Mouse (Mus musculus): ENCODE data around the gene Cish.

Gene Cish

DNA sequence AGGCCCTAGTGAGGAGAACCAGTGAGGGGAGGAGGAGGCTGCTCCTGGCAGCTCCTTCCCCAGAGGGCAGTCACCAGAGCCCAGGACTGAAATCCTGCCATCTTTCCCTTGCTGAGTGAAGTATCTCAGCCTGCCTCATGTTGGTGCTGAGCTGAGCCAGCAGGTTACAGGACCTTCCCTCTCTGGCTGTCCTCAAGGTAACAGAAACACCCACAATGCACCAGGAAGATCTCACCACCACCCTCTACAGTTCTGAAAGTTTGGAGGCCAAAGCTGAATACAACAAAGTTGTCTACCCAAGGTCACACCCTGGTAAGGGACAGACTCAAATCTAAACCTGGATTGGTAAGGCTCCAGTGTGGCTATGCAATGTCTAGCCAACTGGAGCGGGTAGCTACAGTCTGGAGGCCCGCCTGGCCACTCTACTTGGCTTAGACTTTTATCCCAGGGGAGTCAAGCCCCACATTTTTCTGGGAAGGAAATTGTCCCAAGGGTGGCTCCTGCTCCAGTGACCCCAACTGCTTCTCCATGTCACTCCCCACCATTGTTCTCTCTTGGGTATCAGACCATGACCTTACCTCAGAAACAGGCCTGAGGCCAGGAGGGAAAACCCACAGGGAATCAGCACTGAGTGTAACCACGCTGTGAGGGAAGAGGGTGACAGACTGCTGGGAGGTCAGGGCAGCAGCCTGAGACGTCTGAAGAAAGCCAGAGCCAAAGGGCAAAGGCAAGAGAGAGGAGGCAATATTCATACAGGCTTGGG lies 29.2 kb downstream of the Cish start:
- DNase-seq (ENCODE audit: low spot score), result peak; percentile 54

DNA sequence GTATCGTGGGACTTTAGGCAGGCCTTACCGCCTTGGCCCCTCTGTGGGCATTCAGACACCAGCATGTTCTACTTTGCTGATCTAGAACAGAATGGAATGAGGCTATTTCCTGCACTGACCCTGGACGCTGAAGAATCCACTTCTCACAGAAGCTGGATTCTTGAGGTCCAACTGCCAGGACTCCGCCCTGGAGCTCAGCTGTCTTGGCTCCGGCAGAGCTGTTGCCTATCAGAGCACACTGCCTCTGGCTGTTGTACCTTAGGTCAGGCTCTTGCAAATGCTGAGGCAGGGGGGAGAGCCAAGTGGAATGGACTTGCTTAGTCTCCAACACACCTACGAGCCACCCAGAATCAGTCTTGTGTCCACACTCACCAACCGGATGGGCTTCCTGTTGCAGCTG lies 30.1 kb downstream of the Cish start:
- DNase-seq (ENCODE audit: low spot score), result peak; percentile 59

DNA sequence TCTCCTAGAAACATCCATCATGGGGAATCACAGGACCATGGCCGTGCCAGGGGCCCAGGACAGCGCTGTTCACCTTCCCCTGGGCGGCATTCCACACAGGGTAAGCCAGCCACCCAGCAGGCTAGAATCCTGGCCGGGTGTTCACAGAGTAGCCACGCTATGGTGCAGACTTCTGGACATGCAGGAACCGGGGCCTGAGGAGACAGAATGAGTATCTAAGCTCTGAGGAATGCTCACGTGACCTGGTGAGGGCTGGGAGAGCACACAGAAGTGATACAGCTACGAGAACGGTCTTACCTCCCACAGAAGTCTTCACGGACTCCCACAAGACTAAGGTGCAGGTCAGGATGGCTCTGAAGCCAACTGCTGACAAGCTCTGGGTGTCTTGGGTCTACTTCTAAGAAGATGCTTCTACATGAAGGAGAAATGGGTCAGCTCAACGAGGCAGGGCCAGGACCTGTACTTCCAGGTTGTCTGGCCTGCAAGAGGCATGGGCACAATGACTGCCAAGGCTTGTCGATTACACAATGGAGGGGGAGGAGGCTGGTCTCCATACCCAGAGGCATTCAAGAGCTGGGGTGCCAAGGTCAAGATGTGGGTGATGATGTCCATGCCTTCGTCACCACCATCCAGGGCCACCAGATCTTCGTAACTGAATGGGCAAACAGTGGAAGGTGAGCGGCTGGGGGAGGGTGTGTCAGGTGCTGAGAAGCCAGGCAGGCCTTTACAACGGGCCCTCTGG lies 32.2 kb downstream of the Cish start:
- DNase-seq (ENCODE audit: low spot score), result peak; percentile 13

DNA sequence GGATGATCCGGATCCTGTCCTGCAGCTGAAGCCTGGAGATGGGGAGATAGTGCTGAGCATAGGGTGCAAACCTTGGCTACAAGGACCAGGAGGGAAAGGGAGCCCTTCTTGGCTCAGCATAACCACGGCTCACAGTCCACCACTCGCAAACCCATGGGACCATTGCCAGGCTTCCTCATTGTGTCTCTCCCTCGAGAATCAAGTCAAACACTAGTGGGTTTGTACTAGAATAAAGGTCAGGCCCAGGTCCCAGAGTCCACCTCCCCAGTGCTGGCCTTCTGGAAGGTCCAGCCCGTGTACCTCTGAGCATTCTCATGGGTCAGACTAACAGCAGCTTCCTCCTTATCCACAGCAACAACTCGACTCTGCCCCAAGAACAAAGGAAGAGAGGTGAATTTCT lies 35.0 kb downstream of the Cish start:
- no peak for DNase-seq (ENCODE audit: low spot score)

DNA sequence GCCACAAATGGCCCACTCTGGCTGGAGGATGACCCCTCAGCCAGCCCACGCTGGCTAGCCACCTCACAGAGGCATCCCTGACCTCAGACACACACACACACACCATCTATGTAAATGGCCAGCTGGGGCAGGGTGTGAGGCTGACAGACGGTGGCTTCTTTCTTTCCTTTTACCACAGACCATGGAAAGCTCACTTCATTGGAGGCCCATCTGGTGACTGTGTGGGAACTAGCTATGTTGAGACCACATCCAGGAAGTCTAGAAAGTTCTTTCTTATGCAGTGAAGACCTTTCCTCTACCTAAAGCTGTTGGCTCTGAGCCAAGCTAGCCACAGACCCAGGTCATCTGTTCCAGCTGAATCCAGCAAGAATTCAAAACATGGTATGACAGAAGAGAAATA lies 37.9 kb downstream of the Cish start:
- peak; percentile 55 for DNase-seq (ENCODE audit: low spot score)

DNA sequence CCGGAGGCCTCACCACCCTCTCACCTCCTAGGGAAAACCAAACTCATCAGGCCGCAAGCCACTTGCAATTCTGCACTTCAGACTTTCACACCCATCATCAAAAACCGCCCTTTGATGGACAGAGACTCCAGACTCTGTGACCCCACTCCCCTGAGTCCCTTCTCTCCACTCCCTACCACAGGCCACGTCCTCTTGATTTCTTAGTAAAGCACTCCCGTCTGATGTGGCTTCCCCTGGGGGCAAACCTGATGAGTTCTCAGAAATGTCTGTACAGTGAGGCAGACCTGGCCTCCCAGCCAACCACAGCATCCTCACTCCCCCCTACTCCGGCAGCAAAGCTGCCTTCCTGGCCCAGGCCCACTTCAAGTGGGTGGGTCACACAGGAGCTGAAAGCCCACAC lies 38.5 kb downstream of the Cish start:
- no peak for DNase-seq (ENCODE audit: low spot score)

DNA sequence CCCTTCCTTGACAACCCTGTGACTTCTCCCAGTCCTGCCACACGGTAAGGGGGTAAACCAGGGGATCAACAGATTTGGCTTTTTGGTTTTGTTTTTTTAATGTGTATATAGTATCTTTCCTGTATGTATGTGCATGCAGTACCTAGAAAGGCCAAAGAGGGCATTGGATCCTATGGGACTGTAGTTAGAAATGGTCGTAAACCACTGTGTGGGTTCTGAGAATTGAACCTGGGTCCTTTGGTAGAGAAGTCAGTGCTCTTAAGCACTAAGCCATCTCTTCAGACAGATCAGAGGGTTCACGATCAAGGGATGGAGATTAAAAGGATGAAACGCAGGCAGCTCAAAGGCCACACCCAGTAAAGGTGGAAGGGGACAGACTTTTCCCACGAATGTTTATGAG lies 39.2 kb downstream of the Cish start:
- DNase-seq (ENCODE audit: low spot score), result no peak

DNA sequence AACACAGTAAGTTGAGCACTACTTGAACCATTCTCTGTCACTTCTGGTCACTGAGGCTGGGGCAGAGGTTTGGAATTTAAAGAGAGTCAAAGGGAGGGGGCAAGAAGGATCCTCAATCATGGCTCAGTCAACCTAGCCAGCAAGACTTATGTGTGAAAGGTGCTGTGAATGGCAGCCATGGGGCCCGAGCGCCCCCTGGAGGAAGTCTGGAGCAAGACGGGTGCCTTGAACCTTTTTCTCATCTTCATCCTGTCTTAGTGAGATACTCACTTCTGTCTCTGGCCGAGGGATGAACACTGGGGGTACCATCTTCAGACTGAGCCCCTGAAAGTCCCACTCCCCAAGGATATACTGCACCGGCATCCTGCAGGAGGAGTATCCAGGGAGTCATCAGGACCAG lies 40.1 kb downstream of the Cish start:
- DNase-seq (ENCODE audit: low spot score), result peak; percentile 78

DNA sequence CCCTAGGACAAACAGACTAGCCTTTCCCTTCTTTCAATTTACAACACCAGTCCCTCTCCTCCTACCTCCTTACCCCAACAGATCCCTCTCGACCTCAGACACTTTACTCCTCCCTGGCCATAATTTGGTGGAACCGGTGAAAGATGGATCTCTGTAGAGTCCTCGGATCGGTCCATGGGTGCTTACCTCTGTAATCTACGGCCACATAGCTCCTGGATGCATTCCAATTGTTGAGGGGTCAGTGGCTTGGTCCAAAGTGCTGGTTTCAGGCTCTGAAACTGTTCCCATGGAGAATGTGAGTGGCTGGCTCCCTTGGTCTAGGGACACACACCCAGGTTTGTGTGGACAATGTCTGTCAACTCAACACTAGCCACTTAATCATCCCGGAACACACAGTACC lies 40.6 kb downstream of the Cish start:
- DNase-seq (ENCODE audit: low spot score), result no peak

DNA sequence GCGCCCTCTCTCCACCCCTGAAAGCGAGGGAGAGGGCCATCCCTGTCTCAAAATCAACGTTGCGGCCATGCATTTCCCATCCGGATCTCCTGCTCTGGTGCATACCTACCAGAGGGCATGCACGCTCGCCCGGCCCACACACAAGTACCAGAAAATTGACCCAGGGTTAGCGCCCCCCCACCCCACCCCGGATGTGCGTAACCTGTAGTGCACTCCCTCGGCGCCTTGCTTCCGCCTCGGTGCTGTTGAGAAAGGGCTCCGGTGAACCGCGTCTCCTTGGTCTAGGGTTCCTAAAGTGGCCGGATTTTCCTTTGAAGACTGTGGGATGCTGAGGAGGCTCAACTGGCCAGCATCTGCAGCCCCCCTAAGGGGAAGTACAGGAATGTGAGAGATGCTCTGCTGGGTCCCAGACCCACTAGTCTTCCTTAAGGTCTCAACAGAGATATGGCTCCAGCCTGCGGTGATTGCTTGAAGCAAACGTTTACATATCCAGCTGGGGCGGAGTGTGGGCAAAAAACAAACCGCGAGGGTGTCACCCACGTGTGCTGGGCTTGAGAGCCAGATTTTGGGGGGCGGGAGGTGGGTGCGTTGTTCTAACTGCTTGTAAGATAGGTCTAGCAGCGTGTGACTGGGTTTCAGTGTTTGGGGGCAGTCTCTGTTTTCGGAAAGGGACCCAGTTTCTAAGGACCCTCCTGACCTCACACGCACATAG lies 42.5 kb downstream of the Cish start, which contains the start of gene Hemk1:
Hemk1 (minus strand) TSS at position 179 of the 712 bp plus-strand sequence.
- peak; percentile 83 for DNase-seq (ENCODE audit: low spot score)

DNA sequence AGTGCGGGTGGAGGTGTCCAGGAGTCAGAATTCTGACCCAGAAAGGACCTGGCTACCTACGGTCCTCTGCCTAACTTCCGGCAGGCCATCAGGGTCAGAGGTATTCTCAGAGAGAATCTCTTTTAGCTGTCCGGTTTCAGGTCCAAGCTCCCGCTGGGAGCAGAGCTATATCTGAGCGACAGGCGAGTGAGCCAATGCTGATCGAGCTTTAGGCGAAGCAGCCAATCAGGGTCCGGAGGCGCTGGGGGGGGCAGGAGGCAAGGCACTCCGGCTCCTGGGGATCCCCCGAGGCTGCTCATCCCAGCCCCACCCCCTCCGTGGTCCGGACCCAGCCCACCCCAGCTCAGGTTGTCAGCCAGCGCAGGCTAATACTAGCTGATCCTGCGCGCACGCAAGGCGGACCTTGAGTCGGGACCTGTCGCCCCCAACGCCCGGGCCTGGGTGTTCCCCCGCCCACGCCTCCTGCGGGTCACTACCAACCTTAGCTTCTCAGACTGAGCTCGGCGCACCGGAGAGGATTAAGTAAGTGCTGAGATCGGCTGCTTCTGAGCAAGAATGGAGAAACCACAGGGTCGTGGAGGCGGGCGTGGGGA lies 44.5 kb downstream of the Cish start, which contains the start of gene 6430571L13Rik:
6430571L13Rik (plus strand) TSS at position 336 of the 593 bp plus-strand sequence.
- DNase-seq (ENCODE audit: low spot score), result peak; percentile 89

DNA sequence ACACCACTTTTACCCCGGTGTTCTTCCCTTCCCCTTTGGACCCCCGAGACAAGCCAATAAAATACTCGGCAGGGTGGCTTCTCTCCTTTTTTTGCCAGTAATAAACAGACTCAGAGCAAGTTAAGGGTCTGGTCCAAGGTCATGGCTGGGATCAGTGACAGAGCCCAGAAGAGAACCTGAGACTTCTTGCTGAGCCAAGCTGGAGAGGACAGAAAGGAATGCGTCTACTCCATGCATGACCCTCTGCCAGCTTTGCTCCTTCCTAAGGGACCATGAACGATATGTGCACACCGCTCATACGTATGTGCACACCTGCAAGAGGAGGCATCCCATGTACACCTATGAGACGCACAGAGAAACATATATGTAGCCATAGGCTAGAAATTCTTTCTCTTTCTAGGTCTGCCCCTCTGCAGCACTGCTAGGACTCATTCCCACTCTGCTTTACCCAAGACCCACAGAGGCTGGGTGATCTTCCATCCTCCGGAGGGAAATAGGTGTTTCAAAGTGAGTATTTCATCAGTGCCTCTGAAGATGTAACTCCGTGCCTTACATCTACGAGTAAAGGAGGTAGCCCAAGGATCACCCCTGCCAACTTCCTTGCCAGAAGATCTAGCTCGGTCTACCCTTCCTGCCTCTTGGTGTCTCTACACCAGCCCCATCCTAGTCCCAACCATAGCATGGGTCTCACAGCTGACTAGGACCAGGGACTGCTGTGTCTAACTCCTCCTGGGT lies 45.3 kb downstream of the Cish start:
- DNase-seq (ENCODE audit: low spot score), result no peak

DNA sequence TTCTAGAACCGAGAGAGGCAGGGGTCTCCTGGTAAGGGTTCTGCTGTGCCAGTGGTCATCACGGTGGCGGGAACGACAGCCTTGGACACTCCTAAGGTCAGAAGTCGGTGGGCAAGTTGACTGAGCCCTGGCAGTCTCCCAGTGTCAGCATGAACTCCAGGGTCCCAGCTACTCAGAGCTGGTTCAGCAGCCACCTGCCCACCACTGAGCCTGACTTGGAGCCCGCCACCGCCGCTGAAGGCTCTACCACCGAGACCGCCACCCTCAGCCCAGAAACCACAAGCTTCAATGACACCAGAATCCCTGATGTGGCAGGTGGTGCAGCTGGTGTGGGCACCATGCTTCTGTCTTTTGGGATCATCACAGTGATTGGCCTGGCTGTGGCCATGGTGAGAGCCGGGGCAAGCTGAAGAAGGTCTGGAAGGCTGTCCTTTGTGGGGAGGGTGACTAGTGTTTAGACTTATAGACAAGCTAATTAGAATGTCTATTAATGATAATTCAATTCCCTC lies 46.4 kb downstream of the Cish start:
- DNase-seq (ENCODE audit: low spot score), result no peak

DNA sequence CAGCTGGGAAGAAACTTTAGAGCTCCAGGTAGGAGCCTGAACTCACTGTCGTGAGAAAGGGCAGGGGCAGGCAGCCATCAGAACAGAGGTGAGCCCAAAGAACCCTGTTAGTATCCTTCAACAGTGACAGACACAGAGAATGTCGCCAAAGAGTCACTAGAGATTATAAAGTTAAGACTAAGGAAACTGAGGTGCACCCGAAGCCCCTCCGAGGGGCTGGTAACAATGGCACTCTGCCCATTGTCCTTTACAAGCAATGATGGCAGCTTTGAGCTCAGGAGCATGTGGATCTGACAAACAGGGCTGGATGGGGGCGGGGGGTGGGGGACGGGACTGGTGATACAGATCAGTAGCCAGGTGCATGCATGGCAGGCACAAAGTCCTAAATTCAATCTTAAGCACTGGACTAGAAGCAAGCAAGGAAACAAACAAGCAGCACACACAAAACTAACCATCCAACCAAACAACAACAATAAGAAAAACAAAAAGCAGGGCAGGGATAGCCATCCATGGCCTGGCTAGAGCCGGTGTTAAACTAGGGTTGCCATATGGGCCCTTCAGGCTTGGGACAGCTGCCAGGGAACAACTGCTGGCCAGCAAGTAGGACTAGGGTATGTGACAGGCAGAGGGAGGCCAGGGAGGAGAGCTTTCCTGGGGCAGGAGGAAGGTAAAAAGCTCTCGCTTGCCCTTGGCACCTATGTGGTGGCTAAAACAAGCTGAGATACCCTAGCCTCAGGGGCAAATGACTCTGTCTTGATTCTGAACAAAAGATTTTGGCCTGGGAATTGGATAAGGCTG lies 47.5 kb downstream of the Cish start:
- DNase-seq (ENCODE audit: low spot score), result peak; percentile 85

DNA sequence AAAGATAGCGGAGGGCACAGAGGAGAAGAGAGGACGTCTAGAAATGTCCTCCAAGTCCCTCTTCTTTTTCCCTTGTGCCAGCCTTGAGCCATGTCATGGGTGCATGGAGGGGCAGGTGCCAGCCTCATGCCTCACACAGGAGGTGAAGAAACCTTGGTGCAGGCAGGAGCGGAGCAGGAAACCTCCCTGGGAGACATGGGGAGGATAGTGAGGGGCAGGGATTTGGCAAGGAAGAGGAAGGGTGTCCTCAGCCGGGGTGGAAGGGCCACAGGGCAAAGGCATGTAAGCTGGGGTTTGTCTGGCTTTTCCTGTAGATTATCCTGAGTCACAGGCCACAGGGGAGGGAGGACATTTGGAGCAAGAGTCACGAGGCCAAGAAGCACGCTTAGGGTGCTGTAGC lies 48.2 kb downstream of the Cish start:
- peak; percentile 73 for DNase-seq (ENCODE audit: low spot score)

DNA sequence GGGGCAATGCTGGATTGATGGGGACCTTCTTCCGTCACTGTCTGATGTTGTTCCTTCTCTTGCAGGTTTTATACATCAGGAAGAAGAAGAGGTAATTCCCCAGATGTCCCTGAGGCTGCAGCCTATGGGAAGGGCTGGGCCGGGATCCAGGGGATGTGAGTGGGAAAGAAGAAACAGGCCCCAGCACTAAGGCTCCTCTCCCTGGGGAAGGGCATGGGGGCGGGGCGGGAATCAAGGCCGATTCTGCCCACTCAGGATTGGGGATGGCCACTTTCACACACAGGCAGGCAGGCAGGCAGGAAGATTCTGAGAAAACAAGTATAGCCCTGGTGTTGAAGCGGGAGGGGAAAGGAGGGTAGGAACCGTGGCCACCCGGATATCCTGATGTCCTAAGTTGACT lies 50.3 kb downstream of the Cish start:
- no peak for DNase-seq (ENCODE audit: low spot score)

DNA sequence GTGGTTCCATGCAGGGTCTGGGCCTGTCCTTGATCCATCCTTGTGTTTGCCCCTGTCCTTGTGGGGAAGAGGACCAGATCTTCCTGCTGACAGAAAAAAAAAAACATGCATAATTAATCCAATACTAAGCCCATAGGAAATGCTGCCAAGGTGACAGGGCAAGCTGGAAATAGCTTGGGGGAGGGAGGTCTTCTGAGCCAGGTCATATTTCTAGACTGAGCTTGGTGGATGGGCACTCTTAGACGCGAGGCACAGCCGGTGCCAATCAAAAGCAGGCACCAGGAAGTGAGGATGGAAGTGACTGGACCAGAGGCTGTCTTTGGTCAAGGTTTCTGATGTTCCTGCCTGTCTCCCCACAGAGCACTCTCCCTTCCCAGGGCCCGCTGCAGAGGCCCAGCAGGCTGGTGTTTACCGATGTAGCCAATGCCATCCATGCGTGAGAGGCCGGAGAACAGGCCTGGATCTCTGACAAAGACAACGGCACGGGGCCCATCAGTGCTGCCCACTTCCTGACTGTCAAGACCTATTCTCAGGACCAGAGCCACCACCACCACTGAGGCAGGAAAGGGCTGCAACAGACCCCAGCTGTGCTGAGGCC lies 51.9 kb downstream of the Cish start:
- no peak for DNase-seq (ENCODE audit: low spot score)

DNA sequence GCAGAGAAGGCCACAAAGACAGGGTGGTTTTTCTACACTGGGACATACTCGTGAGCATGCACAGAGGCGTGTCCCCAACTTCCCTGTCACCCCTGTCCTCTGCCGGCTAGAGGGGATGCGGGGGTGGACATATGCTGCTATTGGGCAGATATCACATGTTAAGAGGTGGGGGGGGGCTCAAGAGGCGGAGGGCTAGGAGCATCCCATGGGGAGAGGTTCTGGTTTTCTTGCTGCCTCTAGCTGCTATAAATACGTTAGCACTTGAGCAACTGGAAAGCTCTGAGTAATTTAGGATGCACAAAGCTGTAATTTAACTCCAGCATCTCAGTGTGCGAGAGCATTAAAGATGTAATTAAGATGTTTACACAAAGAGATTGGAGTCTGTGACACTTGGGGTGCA lies 53.5 kb downstream of the Cish start:
- DNase-seq (ENCODE audit: low spot score), result no peak
